Mouse (Mus musculus) heart, postnatal 0 days (tissue): ENCODE data around the gene Slc8b1.

Experiments used
- CTCF ChIP-seq: IDR thresholded peaks from 2 replicates; pipeline ENCODE4 v1.5.1; 2016; ENCODE audit warnings: antibody characterized with exemption, control low read depth, low read depth
- EP300 ChIP-seq: IDR thresholded peaks from 2 replicates; pipeline ENCODE4 v1.6.1; 2016; ENCODE audit warnings: antibody characterized with exemption, low read depth

GRCm38 (mm10) chr5:120506490-120506889, 4.5 kb upstream of the Slc8b1 start:
- no peak for TF ChIP-seq CTCF
- TF ChIP-seq EP300, result no peak
